Mouse (Mus musculus) heart, postnatal 0 days (tissue): ENCODE measurements around the gene Oas1a.
"Not testable (repeated sequence)": the region's sequence is repeated elsewhere in the genome, so short reads cannot be mapped to it uniquely, and the experiment has no call there.

Experiments used
- CTCF ChIP-seq: IDR thresholded peaks from 2 replicates; pipeline ENCODE4 v1.5.1; 2016; ENCODE audit warnings: antibody characterized with exemption, control low read depth, low read depth
- EP300 ChIP-seq: IDR thresholded peaks from 2 replicates; pipeline ENCODE4 v1.6.1; 2016; ENCODE audit warnings: antibody characterized with exemption, low read depth

DNA sequence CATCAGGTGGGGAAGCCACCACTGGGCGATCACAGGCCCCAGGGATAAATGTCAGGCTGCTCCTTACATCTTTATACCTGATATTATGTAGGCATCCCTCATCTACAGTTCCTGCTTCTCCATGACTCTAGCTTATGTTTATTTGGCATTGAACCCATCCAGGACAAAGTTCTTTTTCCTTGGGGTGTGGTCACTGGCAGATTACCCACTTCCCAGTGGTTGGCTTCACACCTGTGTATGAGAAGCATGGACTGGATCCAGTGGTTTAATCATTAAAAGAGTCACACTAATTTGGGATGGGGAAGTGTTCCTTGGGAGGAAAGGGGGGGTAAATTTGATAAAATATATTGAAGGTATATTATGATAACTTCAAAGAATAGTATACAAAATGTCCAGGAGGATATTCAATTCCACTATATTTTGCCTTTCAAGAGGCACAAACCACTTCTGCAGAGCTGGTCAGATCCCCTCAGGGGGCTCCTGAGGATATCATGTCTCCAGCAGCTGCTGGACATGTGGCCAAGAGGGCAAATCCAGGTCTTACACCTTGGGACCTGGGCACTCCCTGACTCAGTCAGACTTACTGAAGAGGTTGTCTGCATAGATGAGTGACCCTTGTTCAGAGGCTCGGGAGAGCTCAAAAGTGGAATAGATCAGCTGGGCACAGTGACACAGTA is 15.6 kb downstream of the Oas1a start:
- TF ChIP-seq CTCF, EP300: not testable (repeated sequence)
